Comparison of ENCODE assay signal across 7 mouse cellular contexts in genomic region chr6:145746132-145746849, GRCm38 (mm10). TPM values are rescaled to one million over a fixed set of nuclear protein-coding genes. Genes with fewer than 3 reads are reported as not detected.
DNase-seq lines count a peak whose midpoint lies in the region; ATAC-seq lines count a peak whose summit lies in the region.

Gene Rassf8, plus strand, starts transcription at chr6:145746748.

- H3K36me3 ChIP-seq in embryonic facial prominence, embryonic 10.5 days (replicated peaks), result peaks cover 10% of the 10 kb centered on the region
- H3K36me3 ChIP-seq in limb, embryonic 12.5 days, result peaks cover 10% of the 10 kb centered on the region
- no peaks in the 10 kb centered on the region for H3K36me3 ChIP-seq in midbrain, embryonic 14.5 days (ENCODE audit: control insufficient read depth, insufficient read depth, low read length)

- peak; percentile 93 to 95 for DNase-seq in adrenal gland, postnatal 36 days
- DNase-seq in embryonic facial prominence, embryonic 10.5 days (ENCODE audit: low spot score), result peak; percentile 96
- DNase-seq in heart, adult 18-20 months, result peak; percentile 92 to 95
- peak; percentile 94 for DNase-seq in kidney, adult 18-20 months
- peak; percentile 90 for DNase-seq in midbrain, embryonic 14.5 days
- peak; percentile 42 for DNase-seq in spleen, adult 12 weeks (ENCODE audit: low spot score)

- H3K27ac ChIP-seq in embryonic facial prominence, embryonic 10.5 days (replicated peaks), result peak within 1 kb of the TSS; percentile 90
- peak within 1 kb of the TSS; percentile 95 for H3K27ac ChIP-seq in limb, embryonic 12.5 days
- peak within 1 kb of the TSS; percentile 74 for H3K27ac ChIP-seq in midbrain, embryonic 14.5 days (replicated peaks; ENCODE audit: low read depth, low read length)

- H3K4me3 ChIP-seq in embryonic facial prominence, embryonic 10.5 days, result peak within 1 kb of the TSS; percentile 77
- H3K4me3 ChIP-seq in limb, embryonic 12.5 days (replicated peaks), result peak within 1 kb of the TSS; percentile 83
- peak within 1 kb of the TSS; percentile 54 for H3K4me3 ChIP-seq in midbrain, embryonic 14.5 days (replicated peaks; ENCODE audit: low read depth, low read length)

- peaks cover 24% of the 10 kb centered on the region for H3K4me1 ChIP-seq in embryonic facial prominence, embryonic 10.5 days
- H3K4me1 ChIP-seq in limb, embryonic 12.5 days (replicated peaks), result peaks cover 17% of the 10 kb centered on the region
- 0 out of 2 replicates have a peak, but pooled peaks cover 3% of the 10 kb centered on the region for H3K4me1 ChIP-seq in midbrain, embryonic 14.5 days (ENCODE audit: control insufficient read depth, insufficient read depth, low read length)

- peak within 1 kb of the TSS; percentile 92 for H3K9ac ChIP-seq in limb, embryonic 12.5 days (replicated peaks)
- peak within 1 kb of the TSS; percentile 60 for H3K9ac ChIP-seq in midbrain, embryonic 14.5 days (replicated peaks; ENCODE audit: low read length)

- peak; percentile 98 for ATAC-seq in limb, embryonic 12.5 days (ENCODE audit: insufficient number of reproducible peaks, insufficient read depth, low FRiP score, low TSS enrichment, low read depth)
- peak; percentile 94 for ATAC-seq in midbrain, embryonic 14.5 days (ENCODE audit: low FRiP score, low TSS enrichment)

- 1% methylated on average over 67 of the region's 71 CpGs for WGBS in embryonic facial prominence, embryonic 10.5 days
- under 1% methylated on average over 68 of the region's 71 CpGs for WGBS in limb, embryonic 12.5 days
- WGBS in midbrain, embryonic 14.5 days, result 1% methylated on average over 69 of the region's 71 CpGs

- H3K4me2 ChIP-seq in limb, embryonic 12.5 days, result peak within 1 kb of the TSS; percentile 67
- peak within 1 kb of the TSS; percentile 82 for H3K4me2 ChIP-seq in midbrain, embryonic 14.5 days (ENCODE audit: low read length)

- peaks cover 5% of the 10 kb centered on the region for H3K27me3 ChIP-seq in embryonic facial prominence, embryonic 10.5 days (replicated peaks; ENCODE audit: low read depth, poor library complexity, severe bottlenecking)
- H3K27me3 ChIP-seq in limb, embryonic 12.5 days, result no peaks in the 10 kb centered on the region
- no peaks in the 10 kb centered on the region; the same call in 1 of the 2 replicates for H3K27me3 ChIP-seq in midbrain, embryonic 14.5 days (ENCODE audit: control insufficient read depth, insufficient read depth, low read length)

- H3K9me3 ChIP-seq in embryonic facial prominence, embryonic 10.5 days, result no peaks in the 10 kb centered on the region
- no peaks in the 10 kb centered on the region for H3K9me3 ChIP-seq in limb, embryonic 12.5 days
- H3K9me3 ChIP-seq in midbrain, embryonic 14.5 days (ENCODE audit: control insufficient read depth, low read length), result no peaks in the 10 kb centered on the region

RNA-seq across cellular contexts. Expression of gene Rassf8, which starts in this region (rescaled TPM):
- total RNA-seq in adrenal gland, postnatal 36 days (2021), result 100 to 1,000 TPM in 1 of 2 experiments, 10 to 100 TPM in 1; 79.1 to 106 TPM
- polyA plus RNA-seq in embryonic facial prominence, embryonic 10.5 days (2016; fragmentation: Nextera tagmentation; extraction: Ambion mirVana), result 3.5 and 3.7 TPM in 2 replicates
- total RNA-seq in heart, adult 18-20 months (2021), result 10 to 100 TPM; 48.4 to 55.5 TPM
- polyA plus RNA-seq in limb, embryonic 12.5 days (2016; fragmentation: Nextera tagmentation; extraction: Ambion mirVana), result 9.2 and 13.7 TPM in 2 replicates
- 4.4 and 6.9 TPM in 2 replicates for polyA plus RNA-seq in midbrain, embryonic 14.5 days (2014; fragmentation: Nextera tagmentation; extraction: Ambion mirVana)

Comparison
In these comparisons a context has a peak if more than half of its experiments do, and no peak if none do; other contexts are left out.
1. Peak in every context shown above with its lines: DNase-seq, ATAC-seq, H3K4me3 ChIP-seq and H3K27ac ChIP-seq.
2. DNase-seq: peak in every context shown above with its lines; median percentile 96 in embryonic facial prominence, embryonic 10.5 days; 94 in adrenal gland, postnatal 36 days; 94 in kidney, adult 18-20 months; 94 in heart, adult 18-20 months; 90 in midbrain, embryonic 14.5 days; 42 in spleen, adult 12 weeks.